Mouse (Mus musculus) 416B (cell line): Measurements from ENCODE around the gene Ywhab.
A peak's percentile ranks its signal among the peaks of the same experiment; 100 is the strongest.

Experiments
- DNase-seq: peaks from one replicate; pipeline ENCODE4 v3.0.0; 2011; ENCODE audit warnings: low read depth

The Ywhab gene

GRCm38 (mm10) chr2:164009227-164009626 lies 14.5 kb downstream of the Ywhab start:
- DNase-seq: peak; percentile 68

GRCm38 (mm10) chr2:164010496-164010895 lies 15.7 kb downstream of the Ywhab start:
- no peak for DNase-seq

GRCm38 (mm10) chr2:164010944-164011343 lies 16.2 kb downstream of the Ywhab start:
- DNase-seq: peak; percentile 56

GRCm38 (mm10) chr2:164015304-164015703 lies 20.5 kb downstream of the Ywhab start:
- DNase-seq: no peak

- peak; percentile 42 for DNase-seq
Measured at GRCm38 (mm10) chr2:164018910-164019309, 24.1 kb downstream of the Ywhab start.

GRCm38 (mm10) chr2:164019943-164020342 lies 25.2 kb downstream of the Ywhab start:
- no peak for DNase-seq

GRCm38 (mm10) chr2:164022104-164022503 lies 27.3 kb downstream of the Ywhab start:
- DNase-seq: peak; percentile 53

- no peak for DNase-seq
Measured at GRCm38 (mm10) chr2:164025150-164025549, 30.4 kb downstream of the Ywhab start, which contains the start of gene Pabpc1l. Gene Pabpc1l (plus strand): TSS chr2:164025450.

- no peak for DNase-seq
Measured at GRCm38 (mm10) chr2:164031147-164031546, 36.4 kb downstream of the Ywhab start.

- DNase-seq: no peak
Measured at GRCm38 (mm10) chr2:164032973-164033372, 38.2 kb downstream of the Ywhab start.

GRCm38 (mm10) chr2:164036520-164037019 lies 41.8 kb downstream of the Ywhab start:
- peak; percentile 42 for DNase-seq

GRCm38 (mm10) chr2:164038407-164039028 lies 43.8 kb downstream of the Ywhab start:
- DNase-seq: no peak

- peak; percentile 84 for DNase-seq
Measured at GRCm38 (mm10) chr2:164040949-164041348, 46.2 kb downstream of the Ywhab start.

GRCm38 (mm10) chr2:164041523-164041922 lies 46.8 kb downstream of the Ywhab start:
- no peak for DNase-seq

GRCm38 (mm10) chr2:164047197-164047690 lies 52.5 kb downstream of the Ywhab start:
- peak; percentile 26 for DNase-seq

GRCm38 (mm10) chr2:164053767-164054166 lies 59.0 kb downstream of the Ywhab start:
- DNase-seq: no peak

- DNase-seq: no peak
Measured at GRCm38 (mm10) chr2:164054671-164055070, 59.9 kb downstream of the Ywhab start.

GRCm38 (mm10) chr2:164059634-164060235 lies 65.0 kb downstream of the Ywhab start:
- DNase-seq: no peak
